Mouse (Mus musculus) spleen, postnatal 4 days (tissue): Measurements from ENCODE around the gene Tmem156.
A peak's percentile ranks its signal among the peaks of the same experiment; 100 is the strongest.
"Not testable (repeated sequence)": the region's sequence is repeated elsewhere in the genome, so short reads cannot be mapped to it uniquely, and the experiment has no call there.

ENCODE experiments used
- DNase-seq, 2 experiments: peaks; one replicate each; pipeline ENCODE4 v3.0.0; 2022; ENCODE audit warnings: low spot score in 2 of 2

Tmem156 gene

DNA sequence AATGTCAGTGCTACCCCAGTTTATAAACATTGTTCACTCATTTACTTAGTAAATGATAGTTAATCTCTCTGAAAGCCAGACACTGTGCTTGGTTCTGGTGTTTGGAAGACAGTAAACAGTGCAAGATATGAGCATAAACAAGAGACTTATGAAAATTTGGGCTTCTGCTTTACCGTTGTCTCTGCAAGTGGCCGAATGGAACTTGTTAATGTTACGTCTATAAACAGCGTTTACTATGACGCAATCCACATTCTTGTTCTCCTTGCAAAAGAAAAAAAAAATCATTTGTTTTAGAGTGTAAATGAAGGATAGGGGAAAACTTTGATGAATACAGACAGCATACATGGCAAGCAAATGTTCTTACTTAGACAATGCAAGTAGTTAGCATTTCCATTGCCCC lies at the start of gene Tmem156:
Gene Tmem156, minus strand, starts transcription at position 212 of the 400 bp plus-strand sequence.
- no peak for DNase-seq

DNA sequence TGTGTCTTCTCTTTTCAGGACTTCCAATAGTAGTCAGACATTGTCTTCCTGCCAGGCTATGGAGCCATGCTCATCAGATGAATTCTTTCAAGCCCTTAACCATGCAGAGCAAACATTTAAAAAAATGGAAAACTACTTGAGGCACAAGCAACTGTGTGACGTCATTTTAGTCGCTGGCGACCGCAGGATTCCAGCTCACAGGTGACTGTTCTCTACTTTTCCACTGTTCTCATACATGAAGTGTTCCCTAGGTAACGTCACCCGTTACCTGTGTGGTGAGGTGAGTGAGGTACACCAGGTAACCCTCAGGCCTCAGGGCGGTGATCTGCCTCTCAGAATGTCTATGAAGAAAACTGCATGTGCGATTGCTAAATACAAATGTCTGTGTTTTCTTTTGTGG lies 49.3 kb upstream of the Tmem156 start:
- no peak for DNase-seq

DNA sequence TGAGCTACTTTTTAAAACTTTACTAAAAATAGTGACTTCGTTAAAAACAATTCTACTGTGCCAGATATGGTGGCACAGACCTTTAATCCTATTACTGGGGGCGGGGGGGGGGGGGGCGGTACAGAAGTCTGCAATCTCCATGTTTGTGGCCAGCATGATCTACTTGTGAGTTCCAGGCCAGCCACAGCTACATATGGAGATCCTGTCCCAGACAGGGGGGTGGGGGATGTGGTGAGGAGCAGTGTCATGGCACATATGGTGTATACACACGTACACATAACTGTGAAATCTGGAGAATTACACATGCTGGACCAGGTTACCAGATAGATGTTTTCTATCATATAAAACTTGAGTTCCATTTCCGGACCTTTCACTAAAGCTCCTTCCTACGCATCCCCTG lies 45.1 kb upstream of the Tmem156 start:
- no peak for DNase-seq

DNA sequence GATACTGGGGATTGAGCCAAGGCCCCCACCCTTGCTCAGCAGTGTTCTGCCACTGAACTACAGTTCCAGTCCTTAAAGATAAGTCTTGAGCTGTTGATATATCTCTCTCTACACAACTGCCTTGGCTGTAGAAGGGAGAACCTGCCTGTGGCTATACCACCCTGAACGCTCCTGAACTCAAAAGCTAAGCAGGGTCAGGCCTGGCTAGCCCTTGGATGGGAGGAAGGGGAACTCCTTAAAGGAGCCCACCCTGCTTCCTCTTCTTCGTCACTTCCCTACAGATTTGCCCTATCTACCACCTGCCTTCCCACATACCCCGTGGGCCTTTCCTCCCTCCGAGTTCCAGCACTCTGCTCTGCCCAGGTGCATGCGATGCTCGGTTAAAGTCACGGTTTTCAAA lies 44.2 kb upstream of the Tmem156 start:
- peak in 1 of 2 experiments; percentile 59 for DNase-seq

DNA sequence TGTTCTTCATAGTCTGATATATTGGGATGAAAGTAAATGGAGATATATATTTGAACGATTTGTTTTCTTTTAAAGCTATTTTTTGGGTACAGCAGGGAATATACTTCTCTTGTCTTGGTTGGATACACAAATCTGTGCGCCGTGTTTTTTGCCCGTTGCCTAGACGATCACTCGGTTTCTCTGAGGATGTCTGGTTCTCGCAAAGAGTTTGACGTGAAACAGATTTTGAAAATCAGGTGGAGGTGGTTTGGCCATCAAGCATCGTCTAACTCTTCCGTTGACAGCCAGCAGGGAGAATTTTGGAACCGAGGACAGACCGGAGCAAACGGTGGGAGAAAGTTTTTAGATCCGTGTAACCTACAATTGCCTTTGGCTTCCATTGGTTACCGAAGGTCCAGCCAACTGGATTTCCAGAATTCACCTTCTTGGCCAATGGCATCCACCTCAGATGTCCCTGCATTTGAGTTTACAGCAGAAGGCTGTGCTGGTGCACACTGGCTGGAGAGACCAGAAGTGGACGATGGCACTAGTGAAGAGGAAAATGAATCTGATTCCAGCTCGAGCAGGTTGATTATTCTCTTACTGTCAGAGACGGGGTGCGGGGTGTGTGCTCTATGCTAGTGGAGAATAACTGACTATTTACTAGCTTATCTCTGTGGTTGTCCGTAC lies 39.4 kb upstream of the Tmem156 start:
- no peak for DNase-seq

DNA sequence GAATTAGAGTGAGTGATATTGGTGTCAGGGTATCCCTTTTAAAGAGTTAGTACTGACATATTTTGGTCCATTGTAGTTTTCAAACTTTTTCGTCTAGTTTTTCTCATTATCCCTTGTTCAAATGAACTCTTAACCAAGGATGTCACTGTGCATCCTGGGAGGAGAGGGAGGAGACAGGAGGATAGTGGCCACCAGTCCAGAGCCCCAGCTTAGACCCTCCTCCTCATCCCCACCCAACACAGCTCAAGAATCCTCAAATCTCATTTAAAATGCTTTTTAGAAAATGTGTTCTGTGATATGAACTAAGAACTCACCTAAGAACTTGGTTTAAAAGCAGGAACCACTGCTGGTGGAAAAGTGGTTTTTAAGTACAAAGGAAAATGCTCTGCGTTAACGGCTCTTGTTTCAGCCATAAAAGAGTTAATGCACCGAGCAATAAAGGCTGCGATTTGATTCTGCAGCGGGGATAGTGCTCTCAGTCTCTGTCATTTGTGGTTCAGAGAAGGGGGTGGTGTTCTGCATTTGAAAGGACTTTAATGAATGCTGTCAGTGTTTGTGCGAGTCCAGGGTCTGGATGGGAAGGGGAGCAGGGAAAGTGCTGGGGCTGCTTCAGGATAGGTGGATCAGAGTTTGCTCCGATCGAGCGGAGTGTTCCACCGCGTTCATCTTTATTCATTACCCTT lies 38.7 kb upstream of the Tmem156 start:
- no peak for DNase-seq

DNA sequence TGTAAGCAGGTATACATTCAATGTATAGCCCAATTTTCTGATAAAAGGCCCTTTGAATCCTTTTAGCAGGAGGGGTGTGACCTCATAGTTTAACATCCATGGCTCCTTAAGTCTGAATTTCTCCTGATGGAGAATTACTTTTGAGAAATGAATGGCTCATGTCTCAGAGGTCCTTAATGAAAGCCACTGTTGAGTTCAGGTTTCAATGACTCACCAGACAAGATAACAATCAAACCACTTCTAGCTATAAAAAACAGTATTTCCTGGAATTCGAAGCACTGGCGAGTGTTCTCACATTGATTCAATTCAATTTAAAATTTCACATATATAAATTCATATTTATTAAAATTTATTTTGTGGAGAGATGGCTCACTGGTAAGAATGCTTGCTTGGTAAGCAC lies 36.5 kb upstream of the Tmem156 start:
- no peak for DNase-seq

DNA sequence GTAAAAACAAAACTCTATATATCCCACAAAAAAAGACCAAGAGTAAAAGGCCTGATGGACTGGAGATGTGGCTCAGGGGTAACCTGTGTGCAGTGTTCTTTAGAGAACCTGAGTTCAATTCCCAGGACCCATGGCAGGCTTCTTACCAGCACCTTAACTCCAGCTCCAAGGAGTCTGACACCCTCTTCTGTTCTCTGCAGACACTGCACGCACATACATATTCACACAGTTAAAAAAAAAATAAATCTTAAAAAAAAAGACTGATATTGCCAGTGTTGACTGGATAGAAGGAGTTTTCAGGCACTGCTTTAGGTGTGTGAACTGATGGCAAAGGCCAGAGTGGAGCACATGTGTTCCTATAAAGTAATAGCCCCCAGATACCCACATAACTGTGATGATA lies 34.2 kb upstream of the Tmem156 start:
- DNase-seq, result no peak

DNA sequence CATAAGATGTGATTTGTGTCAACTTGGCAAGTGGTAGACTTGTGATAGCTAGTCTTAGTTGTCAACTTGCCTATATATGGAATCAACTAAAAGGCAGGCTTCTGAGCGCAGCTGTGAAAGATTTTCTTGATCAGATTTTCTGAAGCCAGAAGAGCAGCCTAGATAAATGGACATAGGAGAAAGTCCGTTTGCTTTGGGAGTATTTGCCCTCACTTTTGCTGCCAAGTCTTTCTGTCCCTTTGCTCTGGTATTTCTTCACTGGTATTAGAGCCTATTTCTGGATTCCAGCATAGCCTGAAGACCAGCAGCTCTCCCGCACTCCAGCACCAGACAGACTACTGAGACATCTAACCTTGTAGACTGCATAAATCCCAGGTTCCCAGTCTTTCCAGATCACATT lies 30.7 kb upstream of the Tmem156 start:
- DNase-seq, result no peak

DNA sequence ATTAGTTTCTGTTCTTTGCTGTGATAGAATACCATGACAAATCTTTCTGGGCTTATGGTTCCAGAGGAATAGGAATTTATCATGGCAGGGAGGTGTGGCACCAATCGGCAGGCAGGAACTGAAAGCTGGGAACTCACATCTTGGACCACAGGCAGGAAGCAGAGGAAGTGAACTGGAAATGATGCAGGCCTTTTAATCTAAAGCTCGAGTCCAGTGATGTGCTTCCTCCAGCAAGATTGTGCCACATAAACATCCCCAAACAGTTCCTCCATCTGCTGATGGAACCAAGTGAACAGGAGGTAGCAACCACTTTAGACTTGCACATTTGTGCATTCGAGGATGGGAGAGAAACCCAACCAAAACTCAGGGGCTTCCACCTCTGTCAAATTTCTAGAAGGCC lies 28.0 kb upstream of the Tmem156 start:
- peak in 1 of 2 experiments; percentile 51 for DNase-seq

DNA sequence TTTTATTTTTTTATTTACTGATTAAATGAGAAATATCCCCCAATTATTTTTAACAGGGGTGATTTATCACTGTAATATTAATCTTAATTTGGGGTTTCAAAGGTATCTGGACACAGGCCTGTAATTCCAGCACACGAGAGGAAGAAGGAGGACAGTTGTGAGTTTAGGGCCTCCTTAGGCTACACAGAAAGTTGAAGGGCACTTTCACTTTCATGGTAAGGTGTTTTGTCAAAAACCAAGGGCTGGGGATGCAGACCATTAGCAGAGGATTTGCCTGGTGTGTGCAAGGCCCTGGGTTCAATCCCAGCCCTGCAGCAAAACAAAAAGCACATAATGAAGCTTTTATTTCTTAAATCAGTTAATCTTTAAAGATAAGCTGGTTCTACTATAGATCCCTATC lies 27.6 kb upstream of the Tmem156 start:
- DNase-seq, result no peak

DNA sequence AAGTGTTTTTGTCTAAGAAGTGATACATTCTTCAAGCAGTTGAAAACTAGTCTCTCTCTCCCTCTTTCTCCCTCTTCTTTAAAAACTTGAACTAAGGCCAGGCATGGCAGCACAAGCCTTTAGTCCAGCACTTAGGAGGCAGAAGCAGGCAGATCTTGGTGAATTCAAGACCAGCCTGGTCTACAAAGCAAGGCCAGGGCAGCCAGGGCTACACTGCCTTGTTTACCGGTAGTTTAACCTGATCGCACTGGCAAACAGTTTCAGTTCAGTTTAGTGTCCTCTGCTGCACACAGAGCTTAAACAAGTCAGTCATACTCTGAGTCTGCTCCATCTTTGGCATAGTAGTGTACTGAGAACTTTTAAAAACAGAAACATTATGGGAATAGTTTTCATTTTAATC lies 24.9 kb upstream of the Tmem156 start:
- peak in 1 of 2 experiments; percentile 56 for DNase-seq

DNA sequence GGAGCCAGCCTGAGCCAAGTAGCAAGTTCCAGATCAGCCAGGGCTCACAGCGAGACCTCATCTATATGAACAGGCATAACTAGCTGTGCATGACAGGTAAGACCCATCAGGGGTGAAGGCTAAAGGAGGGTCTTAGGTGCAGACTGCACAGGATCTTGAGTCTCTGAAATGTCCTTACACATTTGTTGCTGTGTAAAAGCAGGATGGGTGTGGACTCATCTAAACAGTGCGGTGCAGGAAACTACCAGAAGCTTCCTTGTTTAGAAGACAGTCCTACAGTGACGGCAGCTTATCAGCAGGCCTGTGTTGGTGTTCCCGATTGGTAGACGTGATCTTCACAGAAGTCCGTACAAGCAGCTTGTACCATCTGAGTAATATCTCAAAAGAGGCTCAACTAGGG lies 21.4 kb upstream of the Tmem156 start:
- DNase-seq, result peak in 1 of 2 experiments; percentile 58

DNA sequence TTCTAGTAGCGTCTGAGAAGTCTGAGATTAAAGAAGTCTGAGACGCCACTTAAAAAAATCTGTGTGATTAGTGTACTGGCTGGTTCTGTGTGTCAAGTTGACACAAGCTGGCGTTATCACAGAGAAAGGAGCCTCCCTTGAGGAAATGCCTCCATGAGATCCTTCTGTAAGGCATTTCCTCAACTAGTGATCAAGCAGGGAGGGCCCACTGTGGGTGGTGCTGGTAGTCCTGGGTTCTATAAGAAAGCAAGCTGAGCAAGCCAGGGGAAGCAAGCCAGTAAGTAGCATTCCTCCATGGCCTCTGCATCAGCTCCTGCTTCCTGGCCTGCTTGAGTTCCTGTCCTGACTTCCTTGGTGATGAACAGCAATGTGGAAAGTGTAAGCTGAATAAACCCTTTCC lies 20.3 kb upstream of the Tmem156 start:
- not testable (repeated sequence) for DNase-seq

DNA sequence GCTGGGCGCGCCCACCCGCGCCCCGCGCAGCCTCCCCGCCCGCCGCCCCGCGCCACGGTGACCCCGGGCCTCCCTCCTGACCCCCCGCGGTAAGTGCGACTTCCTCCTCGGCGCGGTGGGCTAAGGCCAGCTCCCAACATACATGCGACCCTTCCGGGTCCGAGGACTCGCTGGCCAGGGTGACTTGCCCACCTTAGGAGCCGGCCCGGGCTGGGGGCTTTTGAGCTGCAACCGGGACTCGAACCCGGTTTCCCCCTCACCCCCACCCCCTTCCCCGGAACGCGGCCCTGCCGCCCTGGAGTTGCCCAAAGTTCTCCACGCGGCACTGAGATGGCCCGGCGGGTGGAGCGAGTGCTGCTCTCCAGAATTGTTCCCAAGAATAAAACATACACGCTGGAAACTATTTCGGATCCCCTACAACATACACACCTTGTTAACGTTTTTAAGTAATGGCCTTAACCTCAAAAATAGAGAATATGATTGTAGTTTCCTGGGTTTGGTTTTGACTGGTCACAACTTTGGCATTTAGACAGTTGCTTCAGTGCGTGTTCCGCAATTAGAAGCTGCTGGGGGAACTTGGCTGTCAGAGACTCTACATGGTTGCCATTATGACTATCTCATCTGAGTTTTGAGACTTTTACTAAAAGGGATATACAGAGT lies 16.0 kb upstream of the Tmem156 start:
- DNase-seq, result peak; percentile 31 to 77

DNA sequence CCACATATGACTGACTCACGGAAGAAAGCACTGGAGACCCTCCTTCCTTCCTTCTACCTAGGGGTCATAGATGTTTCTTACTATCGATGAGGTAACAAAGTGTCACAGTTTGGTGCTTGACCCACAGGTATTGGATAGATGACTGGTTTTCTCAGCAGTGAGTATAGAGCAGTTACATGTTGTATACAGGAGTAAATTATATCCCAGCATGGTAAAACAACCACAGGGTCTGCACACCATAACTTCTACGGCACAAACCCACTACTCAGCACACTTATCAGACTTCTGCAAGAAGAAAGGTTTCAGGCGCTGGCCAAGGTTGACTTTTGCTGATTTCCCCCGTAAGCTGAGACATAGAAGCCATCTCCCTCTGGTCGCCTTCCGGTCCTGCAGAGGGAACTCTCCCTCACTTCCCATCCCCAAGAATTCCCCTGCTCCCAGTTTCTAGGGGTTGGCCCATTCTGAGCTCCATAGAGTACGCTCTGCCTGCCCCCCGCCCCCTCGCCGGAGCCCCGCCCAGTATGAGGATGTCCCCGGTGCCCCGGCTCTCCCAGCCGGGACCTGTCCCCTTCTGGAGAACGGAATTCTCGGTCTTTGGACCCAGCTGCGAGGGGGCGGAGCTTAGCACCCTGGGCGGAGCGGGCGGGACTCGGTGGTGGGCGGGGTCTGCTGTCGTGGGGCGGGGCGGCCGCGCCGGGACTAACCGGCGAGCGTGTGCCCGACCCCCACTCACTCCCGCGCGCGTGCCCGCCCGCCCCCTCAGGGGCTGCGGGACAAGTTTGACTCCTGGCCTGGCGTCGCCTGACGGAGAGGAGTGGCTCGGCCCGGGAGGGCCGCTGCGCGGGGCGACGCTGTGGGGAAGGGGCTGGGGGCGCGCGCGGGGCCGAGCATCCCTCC lies 15.2 kb upstream of the Tmem156 start, which contains the start of gene Klhl5:
Gene Klhl5, plus strand, starts transcription at position 664 of the 897 bp plus-strand sequence.
- DNase-seq, result peak; percentile 86 to 95

DNA sequence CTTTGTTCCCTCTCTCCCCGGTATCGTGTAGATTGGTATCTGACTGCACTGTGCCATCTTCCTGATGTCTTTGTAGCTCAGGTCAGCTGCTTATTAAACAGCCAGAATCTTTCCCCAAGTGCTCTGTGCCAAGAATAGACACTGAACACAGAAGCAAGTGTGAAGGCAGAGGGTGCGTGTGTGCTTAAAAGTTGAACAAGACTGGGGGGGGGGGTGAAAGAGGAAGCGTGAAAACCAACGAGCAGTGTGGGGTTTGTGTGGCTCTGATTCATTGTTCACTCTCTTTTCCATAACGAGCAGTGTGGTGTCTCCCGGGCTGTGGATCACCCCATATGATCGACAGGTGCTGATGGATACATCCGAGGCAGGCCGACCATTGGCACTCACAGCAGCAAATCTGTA lies 10.7 kb upstream of the Tmem156 start:
- peak in 1 of 2 experiments; percentile 56 for DNase-seq

DNA sequence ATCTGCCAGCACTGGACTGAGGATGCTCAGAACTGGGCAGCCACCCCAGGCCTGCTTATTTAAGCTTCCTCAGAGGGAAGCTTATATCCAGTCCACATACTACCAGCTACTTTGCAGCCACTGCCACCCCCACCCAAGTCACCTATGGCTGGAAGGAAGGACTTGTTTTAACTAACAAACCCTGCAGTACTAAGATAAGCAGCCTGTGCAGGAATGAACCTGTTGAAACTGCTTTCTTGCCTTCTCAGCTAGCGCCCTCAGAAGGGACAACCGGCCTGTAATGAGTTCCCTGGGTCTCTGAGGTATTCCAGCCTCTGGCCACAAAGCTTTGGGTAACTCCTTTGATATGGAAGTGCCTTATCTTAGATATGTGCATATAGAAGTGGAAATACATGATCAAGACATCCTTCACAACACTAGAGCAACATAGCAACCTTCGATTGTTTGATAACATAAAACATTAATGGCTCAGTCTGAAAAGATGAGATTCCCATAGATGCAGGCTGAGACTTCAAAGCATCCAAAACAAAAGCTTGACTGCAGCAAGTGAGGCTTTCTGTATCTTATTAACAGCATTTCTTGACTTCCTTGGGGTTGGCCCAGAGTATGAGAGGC lies 10.2 kb upstream of the Tmem156 start:
- no peak for DNase-seq

DNA sequence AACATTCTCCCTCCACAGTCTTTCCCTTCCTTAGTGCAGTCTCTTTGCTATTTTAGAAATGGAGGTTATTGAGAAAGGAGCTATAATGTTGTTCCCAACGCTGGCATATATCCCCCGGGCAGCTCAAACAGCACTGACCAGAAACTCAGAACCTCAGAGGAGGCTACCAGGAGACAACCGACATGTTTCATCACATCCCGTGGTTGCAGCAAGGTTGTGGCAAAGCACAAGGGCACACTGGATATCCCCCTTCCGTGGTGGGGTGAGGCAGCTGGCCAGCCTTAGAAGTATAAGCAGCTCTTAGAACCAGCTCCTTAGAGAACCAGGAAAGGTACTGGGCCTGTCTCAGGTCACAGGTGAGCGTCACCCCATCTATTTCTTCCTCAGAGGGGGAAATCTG lies 9.7 kb upstream of the Tmem156 start:
- peak in 1 of 2 experiments; percentile 21 for DNase-seq

DNA sequence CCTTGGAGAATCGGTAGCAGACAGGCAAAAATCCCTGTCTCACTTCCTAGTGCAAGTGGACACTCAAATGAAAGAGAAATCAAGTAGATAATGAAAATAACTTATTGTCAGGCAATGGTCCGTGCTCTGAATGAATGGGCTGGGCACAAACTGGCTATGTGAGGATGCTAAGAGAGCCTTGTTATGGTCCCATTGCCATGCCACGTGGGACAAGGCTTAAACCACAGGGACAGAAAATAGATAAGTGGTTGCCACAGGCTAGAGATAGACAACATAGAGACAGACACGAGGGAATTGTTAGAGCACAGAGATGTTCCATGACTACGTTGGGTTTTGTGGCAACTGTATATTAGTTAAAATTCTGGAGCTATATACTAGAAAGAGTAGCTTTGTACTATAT lies 9.3 kb upstream of the Tmem156 start:
- no peak for DNase-seq

DNA sequence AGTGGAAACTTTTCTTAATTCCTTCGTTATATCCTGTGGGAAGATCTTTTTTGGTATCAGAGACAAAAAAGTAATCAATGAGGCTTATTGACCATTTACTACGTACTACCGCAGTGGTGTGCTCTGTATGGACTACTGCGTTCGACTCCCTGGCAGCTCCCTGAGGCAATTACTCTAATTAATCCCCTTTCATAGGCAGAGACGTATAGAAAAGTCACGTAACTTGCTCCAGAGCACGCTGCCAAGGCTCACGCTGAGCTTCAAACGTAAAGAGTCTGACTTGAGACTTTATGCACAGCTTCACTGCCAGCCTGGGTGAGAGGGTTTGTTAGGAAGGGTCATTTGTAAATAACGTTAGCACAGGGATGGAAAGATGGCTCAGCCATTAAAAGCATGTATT lies 8.1 kb upstream of the Tmem156 start:
- DNase-seq, result no peak
